Mouse (Mus musculus): ENCODE results near the gene Ltbp2.

Gene Ltbp2

GRCm38 (mm10) chr12:84763577-84764218, 112.6 kb downstream of the Ltbp2 start:
- DNase-seq (ENCODE audit: low read depth, low spot score), result no peak

DNA sequence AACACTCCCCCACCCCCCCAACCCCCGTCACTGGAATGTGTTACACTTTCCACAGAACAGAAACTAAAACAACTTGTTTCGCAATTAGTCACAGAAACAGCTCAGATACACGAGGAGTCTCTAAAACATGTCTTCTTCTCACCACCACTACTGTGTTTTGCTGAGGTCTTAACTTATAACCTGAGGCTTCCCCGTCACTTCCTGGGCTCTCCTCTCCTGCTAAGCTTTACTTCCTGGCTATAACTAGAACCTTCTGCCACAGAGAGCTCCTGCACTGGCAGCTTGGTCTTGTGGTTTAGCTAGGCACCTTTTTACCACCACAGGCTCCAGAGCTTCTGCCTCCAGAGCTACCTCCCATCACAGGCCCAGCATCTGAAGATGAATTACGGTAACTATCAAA, 113.8 kb downstream of the Ltbp2 start:
- no peak for DNase-seq (ENCODE audit: low read depth, low spot score)

DNA sequence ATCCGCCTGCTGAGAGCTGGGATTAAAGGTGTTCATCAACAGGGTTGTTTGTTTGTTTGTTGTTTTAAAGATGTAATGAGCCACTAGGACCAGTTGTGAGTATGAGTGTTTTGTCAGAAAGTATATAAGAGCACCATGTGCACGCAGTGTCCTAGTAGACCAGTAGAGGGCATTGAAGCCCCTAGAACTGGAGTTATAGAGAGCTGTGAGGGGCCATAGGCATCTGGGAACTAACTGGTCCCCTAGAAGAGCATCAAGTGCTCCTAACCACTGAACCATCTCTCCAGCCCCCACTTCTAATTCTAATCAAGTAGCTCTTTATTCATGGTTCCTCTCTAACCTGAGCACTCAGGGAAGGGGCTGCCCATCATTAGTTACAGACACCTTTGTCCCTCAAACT, 117.3 kb downstream of the Ltbp2 start:
- DNase-seq (ENCODE audit: low read depth, low spot score), result no peak

DNA sequence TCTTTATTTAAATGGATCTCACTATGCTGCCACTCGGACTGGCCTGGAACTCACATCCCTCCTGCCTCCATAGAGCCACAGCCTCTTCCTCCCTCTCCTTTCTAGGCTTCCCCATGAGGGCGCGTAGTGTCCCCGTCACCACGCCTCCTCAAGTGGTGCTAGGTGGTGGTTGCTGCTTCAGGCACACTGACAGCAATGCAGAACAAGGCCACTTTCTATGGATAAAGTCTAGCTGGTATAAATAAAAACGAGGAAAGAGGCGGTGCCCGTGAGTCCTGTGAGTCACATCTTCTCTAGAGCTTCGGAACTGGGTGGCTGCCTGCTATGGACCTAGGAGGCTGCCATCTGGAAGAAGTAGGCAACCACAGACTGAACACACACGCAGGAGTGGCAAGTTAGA, 120.3 kb downstream of the Ltbp2 start:
- no peak for DNase-seq (ENCODE audit: low read depth, low spot score)

DNA sequence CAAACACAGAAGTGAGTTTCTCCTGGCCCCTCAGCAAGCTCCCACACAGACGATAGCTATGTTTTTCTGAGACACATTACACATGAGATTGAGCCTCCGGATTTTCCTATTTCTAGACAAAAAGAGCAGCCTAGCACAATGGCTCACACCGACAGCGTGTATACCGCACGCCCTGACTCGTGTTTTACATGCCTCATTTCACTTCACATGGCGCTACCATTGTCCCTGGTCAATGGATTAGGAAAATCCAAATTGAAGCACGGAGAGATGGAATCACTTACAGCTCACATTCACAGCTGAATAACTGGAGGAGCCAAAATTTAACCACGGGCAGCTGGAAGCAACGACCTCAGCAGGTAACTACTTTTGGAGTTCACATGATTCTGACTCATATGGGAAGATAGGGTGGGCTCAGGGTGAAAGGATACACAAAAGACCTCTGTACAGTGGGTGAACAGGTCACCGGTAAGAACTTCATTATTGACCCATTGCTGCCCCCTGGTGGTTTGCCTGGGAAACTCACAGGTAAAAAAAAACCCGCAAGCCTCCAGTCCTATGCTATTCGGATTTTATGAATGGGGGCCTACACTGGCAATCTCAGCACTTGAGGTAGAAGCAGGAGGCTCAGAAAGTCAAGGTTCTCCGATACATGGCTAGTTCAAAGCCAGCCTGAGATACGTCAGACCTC, 121.2 kb downstream of the Ltbp2 start:
- DNase-seq (ENCODE audit: low read depth, low spot score), result peak; percentile 54

GRCm38 (mm10) chr12:84752131-84752977, 124.0 kb downstream of the Ltbp2 start:
- no peak for DNase-seq (ENCODE audit: low read depth, low spot score)

GRCm38 (mm10) chr12:84750661-84751060, 125.7 kb downstream of the Ltbp2 start:
- DNase-seq (ENCODE audit: low read depth, low spot score), result no peak

- no peak for DNase-seq (ENCODE audit: low read depth, low spot score)
Measured at GRCm38 (mm10) chr12:84748134-84748533, 128.2 kb downstream of the Ltbp2 start.

GRCm38 (mm10) chr12:84745700-84746099, 130.6 kb downstream of the Ltbp2 start:
- DNase-seq (ENCODE audit: low read depth, low spot score), result no peak

DNA sequence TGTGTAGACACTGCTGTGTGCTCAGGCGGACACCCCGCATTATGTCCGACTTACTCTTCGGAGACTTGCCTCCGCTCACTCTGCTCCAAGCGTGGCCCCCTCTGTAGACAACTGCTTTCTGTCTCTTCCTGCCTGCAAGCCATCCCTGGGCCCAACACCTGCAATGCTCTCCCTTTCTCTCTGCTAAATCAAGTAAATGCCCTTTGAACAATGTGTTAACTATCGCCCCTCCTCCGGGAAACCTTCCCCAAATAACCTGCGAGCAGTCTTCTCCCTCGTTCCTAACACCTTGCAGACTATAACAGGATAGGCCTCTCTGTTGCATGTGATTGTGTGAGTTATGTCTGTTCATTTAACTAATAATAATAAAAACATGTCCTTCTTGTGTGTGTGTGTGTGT, 132.8 kb downstream of the Ltbp2 start:
- no peak for DNase-seq (ENCODE audit: low read depth, low spot score)

GRCm38 (mm10) chr12:84733366-84733765, 143.0 kb downstream of the Ltbp2 start:
- no peak for DNase-seq (ENCODE audit: low read depth, low spot score)
